Mouse (Mus musculus) cortical plate, adult 2 months (tissue): Measurements from ENCODE around the gene Agap2.

Experiments
- CTCF ChIP-seq: fragments of 200-500 bp; IDR thresholded peaks from 2 replicates; pipeline ENCODE4 v1.5.1; 2011; ENCODE audit warnings: mild to moderate bottlenecking, control low read depth, low read length; ENCODE audit not compliant: insufficient read depth; ENCODE audit errors: extremely low read depth
- POLR2A ChIP-seq: fragments of 200-500 bp; IDR thresholded peaks from 2 replicates; pipeline ENCODE4 v1.6.1; 2011; ENCODE audit warnings: mild to moderate bottlenecking, low read length, control low read depth; ENCODE audit not compliant: insufficient read depth; ENCODE audit errors: extremely low read depth

- TF ChIP-seq POLR2A = no peak
- TF ChIP-seq CTCF = no peak
Measured at GRCm38 (mm10) chr10:127141500-127141899, 66.4 kb downstream of the Agap2 start.
